Mouse (Mus musculus) heart, postnatal 0 days (tissue): Measurements from ENCODE around the gene Zcchc17.

Source experiments
- CTCF ChIP-seq: IDR thresholded peaks from 2 replicates; pipeline ENCODE4 v1.5.1; 2016; ENCODE audit warnings: antibody characterized with exemption, control low read depth, low read depth
- EP300 ChIP-seq: IDR thresholded peaks from 2 replicates; pipeline ENCODE4 v1.6.1; 2016; ENCODE audit warnings: antibody characterized with exemption, low read depth

GRCm38 (mm10) chr4:130302285-130302870, 57.4 kb downstream of the Zcchc17 start:
- TF ChIP-seq CTCF (no peak), EP300 (no peak)
